Mouse (Mus musculus): Measurements from ENCODE around the gene Ppp1r14a. TPM values are rescaled to one million over a fixed set of nuclear protein-coding genes. Genes with fewer than 3 reads are reported as not detected.

The Ppp1r14a gene
- polyA plus RNA-seq, 2 experiments = 9.6 to 13.8 TPM

DNA sequence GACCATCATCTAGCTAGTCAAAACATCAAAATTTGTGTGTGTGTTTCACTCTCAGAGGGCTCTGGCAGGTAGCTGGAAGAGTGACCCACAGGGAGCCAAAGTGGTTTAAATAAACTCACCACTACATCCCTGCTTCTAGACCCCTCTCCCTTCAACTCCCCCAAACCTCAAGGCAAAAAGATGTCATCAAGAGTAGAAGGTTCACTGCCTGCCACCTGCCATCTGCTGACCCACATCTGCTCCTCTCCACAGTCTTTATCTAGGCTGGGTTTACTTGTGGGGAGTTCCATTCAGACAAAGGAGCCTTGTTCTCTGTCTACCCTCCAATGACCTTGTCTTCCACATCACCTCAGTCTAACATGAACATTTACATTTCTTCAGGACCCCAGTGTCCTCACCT is 9.8 kb upstream of the Ppp1r14a start:
- ATAC-seq (ENCODE audit: low FRiP score, low read depth) (no peak), DNase-seq (ENCODE audit: low spot score) (no peak)
- H3K9ac ChIP-seq (ENCODE audit: low read depth, low read length, severe bottlenecking) = no peak overlapping the region
- H3K9me3 ChIP-seq (ENCODE audit: control insufficient read depth, low read length) = no peaks in the 10 kb centered on the region
- no peaks in the 10 kb centered on the region; the same call in 1 of the 2 replicates for H3K36me3 ChIP-seq (ENCODE audit: control insufficient read depth, insufficient read depth, low read length)
- H3K4me2 ChIP-seq (replicated peaks; ENCODE audit: low read depth, low read length, severe bottlenecking) = no peak overlapping the region
- no peak overlapping the region for H3K4me3 ChIP-seq (replicated peaks; ENCODE audit: low read length)
- no peak overlapping the region for H3K27ac ChIP-seq (replicated peaks; ENCODE audit: low read depth, low read length)
- TF ChIP-seq POLR2A (IDR thresholded peaks at IDR 0.05; ENCODE audit: borderline replicate concordance, extremely low read depth, insufficient read depth, insufficient read length) = no peak
- peaks cover 9% of the 10 kb centered on the region; the same call in 1 of the 2 replicates for H3K4me1 ChIP-seq (ENCODE audit: control insufficient read depth, insufficient read depth, low read length)
- no peaks in the 10 kb centered on the region for H3K27me3 ChIP-seq (ENCODE audit: control insufficient read depth, insufficient read depth, low read length)

DNA sequence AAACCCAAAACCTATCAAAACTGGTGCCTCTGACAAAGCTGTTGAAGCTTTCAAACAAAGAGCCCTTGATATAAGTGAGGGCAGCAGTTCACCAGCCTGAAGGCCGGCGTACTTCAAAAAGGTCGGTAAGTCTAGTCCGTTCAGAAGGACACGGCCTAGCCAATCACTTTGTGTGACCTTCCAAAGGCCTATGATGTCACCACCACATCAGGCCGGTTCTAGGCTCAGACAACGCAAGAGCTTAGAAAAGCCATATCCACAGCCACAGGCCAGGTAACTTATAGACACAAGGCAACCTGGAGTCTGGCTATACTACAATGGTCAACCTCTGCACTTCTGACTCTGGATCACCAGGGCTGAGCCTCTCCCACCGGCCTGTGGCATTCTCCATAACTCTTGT is 9.2 kb upstream of the Ppp1r14a start:
- H3K27ac ChIP-seq (replicated peaks; ENCODE audit: low read depth, low read length) = no peak overlapping the region
- H3K27me3 ChIP-seq (ENCODE audit: control insufficient read depth, insufficient read depth, low read length) = no peaks in the 10 kb centered on the region
- H3K4me3 ChIP-seq (replicated peaks; ENCODE audit: low read length) = no peak overlapping the region
- ATAC-seq (ENCODE audit: low FRiP score, low read depth) (no peak), DNase-seq (ENCODE audit: low spot score) (no peak)
- no peaks in the 10 kb centered on the region; the same call in 1 of the 2 replicates for H3K36me3 ChIP-seq (ENCODE audit: control insufficient read depth, insufficient read depth, low read length)
- no peaks in the 10 kb centered on the region for H3K9me3 ChIP-seq (ENCODE audit: control insufficient read depth, low read length)
- H3K4me2 ChIP-seq (replicated peaks; ENCODE audit: low read depth, low read length, severe bottlenecking) = peak overlapping the region; percentile 97; the same call in 1 of the 2 replicates
- no peak for TF ChIP-seq POLR2A (IDR thresholded peaks at IDR 0.05; ENCODE audit: borderline replicate concordance, extremely low read depth, insufficient read depth, insufficient read length)
- peaks cover 9% of the 10 kb centered on the region; the same call in 1 of the 2 replicates for H3K4me1 ChIP-seq (ENCODE audit: control insufficient read depth, insufficient read depth, low read length)
- 70% methylated on average over 8 of the region's 8 CpGs for WGBS
- H3K9ac ChIP-seq (ENCODE audit: low read depth, low read length, severe bottlenecking) = no peak overlapping the region

DNA sequence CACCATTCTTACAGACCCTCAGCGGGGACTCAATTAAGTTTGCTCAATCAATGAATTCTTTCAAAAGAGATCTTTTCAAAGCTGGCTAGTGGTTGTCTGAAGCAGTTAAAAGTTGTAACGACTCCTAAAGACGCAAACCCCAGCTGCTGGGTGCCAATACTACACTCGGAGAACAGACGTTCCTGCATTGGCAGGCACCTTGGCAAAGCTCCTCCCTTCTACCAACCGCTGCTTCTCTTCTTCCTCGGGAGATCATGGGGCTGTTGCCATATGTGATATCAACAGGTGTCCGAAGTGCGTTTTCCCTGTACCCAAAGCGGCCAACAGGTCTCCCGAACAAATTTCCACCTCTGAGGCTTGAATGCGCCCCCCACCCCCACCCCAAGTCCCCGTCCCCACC is 8.3 kb upstream of the Ppp1r14a start:
- no peaks in the 10 kb centered on the region; the same call in 1 of the 2 replicates for H3K36me3 ChIP-seq (ENCODE audit: control insufficient read depth, insufficient read depth, low read length)
- no peaks in the 10 kb centered on the region for H3K9me3 ChIP-seq (ENCODE audit: control insufficient read depth, low read length)
- TF ChIP-seq POLR2A (IDR thresholded peaks at IDR 0.05; ENCODE audit: borderline replicate concordance, extremely low read depth, insufficient read depth, insufficient read length) = no peak
- DNase-seq (ENCODE audit: low spot score) = no peak
- no peaks in the 10 kb centered on the region for H3K27me3 ChIP-seq (ENCODE audit: control insufficient read depth, insufficient read depth, low read length)
- peak overlapping the region; percentile 97 for H3K4me2 ChIP-seq (replicated peaks; ENCODE audit: low read depth, low read length, severe bottlenecking)
- H3K4me3 ChIP-seq (replicated peaks; ENCODE audit: low read length) = peak overlapping the region; percentile 65
- H3K27ac ChIP-seq (replicated peaks; ENCODE audit: low read depth, low read length) = no peak overlapping the region
- ATAC-seq (ENCODE audit: low FRiP score, low read depth) = no peak
- 8% methylated on average over 13 of the region's 13 CpGs for WGBS
- peak overlapping the region; percentile 70 for H3K9ac ChIP-seq (ENCODE audit: low read depth, low read length, severe bottlenecking)
- peaks cover 9% of the 10 kb centered on the region; the same call in 1 of the 2 replicates for H3K4me1 ChIP-seq (ENCODE audit: control insufficient read depth, insufficient read depth, low read length)

DNA sequence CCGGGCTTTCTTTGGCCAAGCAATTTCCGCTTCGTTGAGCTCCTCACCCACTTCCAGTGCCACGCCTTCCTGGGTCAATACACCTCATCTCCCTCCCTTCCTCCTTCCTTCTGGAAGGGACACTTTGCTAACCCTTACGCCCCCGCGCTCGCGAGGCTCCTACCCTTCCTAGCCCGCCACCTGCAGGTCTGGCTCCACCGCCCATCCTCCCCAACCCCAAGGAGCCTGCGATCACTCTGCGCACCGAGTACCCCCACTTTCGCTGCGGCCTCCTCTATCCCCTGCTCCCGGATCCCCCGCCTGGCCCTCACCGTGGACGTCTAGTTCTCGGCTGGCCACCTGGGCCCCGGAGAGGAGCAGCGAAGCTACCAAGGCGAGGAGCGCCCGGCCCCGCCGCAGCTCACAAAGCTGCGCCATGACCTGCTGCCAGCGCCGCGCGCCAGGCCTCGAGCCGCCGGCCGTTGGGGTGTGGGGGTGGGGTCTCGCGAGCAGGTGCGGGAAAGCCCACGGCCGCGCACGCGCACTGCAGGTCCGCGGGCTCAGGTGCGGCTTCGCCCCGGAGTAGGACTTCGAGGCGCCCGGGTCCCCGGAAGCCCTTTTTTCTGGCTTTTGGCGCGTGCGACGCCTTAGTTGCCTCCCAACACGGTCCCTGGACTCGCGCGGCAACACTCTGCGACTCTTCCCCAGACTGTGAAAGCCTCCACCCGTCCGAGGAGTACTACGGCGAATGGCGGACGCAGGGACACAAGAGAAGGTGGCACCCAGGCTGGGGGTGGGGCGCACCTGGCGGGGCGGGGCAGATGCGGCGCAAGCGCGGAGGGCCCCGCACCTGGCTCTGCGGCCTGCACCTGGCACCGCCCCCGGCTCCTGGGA is 7.7 kb upstream of the Ppp1r14a start, which contains the start of gene Spint2:
Gene Spint2 (minus strand): TSS at position 712 of the 873 bp plus-strand sequence.
- ATAC-seq (ENCODE audit: low FRiP score, low read depth) = peak; percentile 69; the same call in 1 of the 2 replicates
- H3K4me2 ChIP-seq (replicated peaks; ENCODE audit: low read depth, low read length, severe bottlenecking) = peak within 1 kb of the TSS; percentile 97
- H3K9me3 ChIP-seq (ENCODE audit: control insufficient read depth, low read length) = no peaks in the 10 kb centered on the region
- no peak for DNase-seq (ENCODE audit: low spot score)
- peak within 1 kb of the TSS; percentile 65 for H3K4me3 ChIP-seq (replicated peaks; ENCODE audit: low read length)
- no peaks in the 10 kb centered on the region; the same call in 1 of the 2 replicates for H3K36me3 ChIP-seq (ENCODE audit: control insufficient read depth, insufficient read depth, low read length)
- no peak within 1 kb of the TSS; the same call in 1 of the 2 replicates for H3K27ac ChIP-seq (replicated peaks; ENCODE audit: low read depth, low read length)
- H3K4me1 ChIP-seq (ENCODE audit: control insufficient read depth, insufficient read depth, low read length) = peaks cover 9% of the 10 kb centered on the region; the same call in 1 of the 2 replicates
- peak within 1 kb of the TSS; percentile 70 for H3K9ac ChIP-seq (ENCODE audit: low read depth, low read length, severe bottlenecking)
- TF ChIP-seq POLR2A (IDR thresholded peaks at IDR 0.05; ENCODE audit: borderline replicate concordance, extremely low read depth, insufficient read depth, insufficient read length) = no peak
- under 1% methylated on average over 78 of the region's 80 CpGs for WGBS
- H3K27me3 ChIP-seq (ENCODE audit: control insufficient read depth, insufficient read depth, low read length) = no peaks in the 10 kb centered on the region

DNA sequence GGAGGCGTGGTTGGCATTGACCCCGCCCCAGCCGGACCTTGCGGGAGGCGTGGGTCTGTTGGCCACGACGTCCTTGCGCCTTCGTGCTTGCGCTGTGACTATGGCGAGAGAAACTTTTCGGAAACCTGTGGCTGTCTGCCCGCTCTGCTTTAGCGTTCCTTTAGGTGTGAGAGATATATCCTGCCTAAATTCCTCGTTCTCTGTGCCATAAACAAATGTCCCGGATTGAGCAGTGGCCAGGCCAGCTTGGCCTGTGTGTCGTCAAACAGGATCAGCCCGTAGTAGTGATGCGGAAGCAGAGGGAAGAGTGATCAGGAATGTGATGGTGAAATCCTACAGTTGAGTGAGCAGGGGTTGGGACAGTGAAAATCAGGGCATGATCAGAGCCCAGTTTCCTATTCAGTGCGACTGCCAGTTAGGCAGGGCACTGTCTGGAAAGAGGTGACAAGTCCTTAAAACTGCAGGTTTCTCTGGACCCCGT is 7.0 kb upstream of the Ppp1r14a start:
- no peak overlapping the region; the same call in 1 of the 2 replicates for H3K27ac ChIP-seq (replicated peaks; ENCODE audit: low read depth, low read length)
- H3K4me1 ChIP-seq (ENCODE audit: control insufficient read depth, insufficient read depth, low read length) = peaks cover 9% of the 10 kb centered on the region; the same call in 1 of the 2 replicates
- WGBS = 8% methylated on average over 20 of the region's 21 CpGs
- ATAC-seq (ENCODE audit: low FRiP score, low read depth) = 0 out of 2 replicates have a peak, but pooled peaks have one; percentile 14
- no peak for DNase-seq (ENCODE audit: low spot score)
- H3K4me2 ChIP-seq (replicated peaks; ENCODE audit: low read depth, low read length, severe bottlenecking) = peak overlapping the region; percentile 97
- no peak for TF ChIP-seq POLR2A (IDR thresholded peaks at IDR 0.05; ENCODE audit: borderline replicate concordance, extremely low read depth, insufficient read depth, insufficient read length)
- peak overlapping the region; percentile 70 for H3K9ac ChIP-seq (ENCODE audit: low read depth, low read length, severe bottlenecking)
- H3K9me3 ChIP-seq (ENCODE audit: control insufficient read depth, low read length) = no peaks in the 10 kb centered on the region
- H3K36me3 ChIP-seq (ENCODE audit: control insufficient read depth, insufficient read depth, low read length) = no peaks in the 10 kb centered on the region; the same call in 1 of the 2 replicates
- H3K27me3 ChIP-seq (ENCODE audit: control insufficient read depth, insufficient read depth, low read length) = no peaks in the 10 kb centered on the region
- H3K4me3 ChIP-seq (replicated peaks; ENCODE audit: low read length) = peak overlapping the region; percentile 65
